Mouse (Mus musculus) erythroblast, embryonic 14.5 days (primary cell): ENCODE data around the gene Cd248.

Experiments
- GATA1 ChIP-seq: IDR thresholded peaks from 2 replicates; pipeline ENCODE4 v1.6.1; 2012; ENCODE audit warnings: low read length, inconsistent platforms, mixed read lengths
- TAL1 ChIP-seq: IDR thresholded peaks from 3 replicates; pipeline ENCODE4 v1.6.1; 2012; ENCODE audit warnings: low read length, inconsistent platforms, mixed read lengths

DNA sequence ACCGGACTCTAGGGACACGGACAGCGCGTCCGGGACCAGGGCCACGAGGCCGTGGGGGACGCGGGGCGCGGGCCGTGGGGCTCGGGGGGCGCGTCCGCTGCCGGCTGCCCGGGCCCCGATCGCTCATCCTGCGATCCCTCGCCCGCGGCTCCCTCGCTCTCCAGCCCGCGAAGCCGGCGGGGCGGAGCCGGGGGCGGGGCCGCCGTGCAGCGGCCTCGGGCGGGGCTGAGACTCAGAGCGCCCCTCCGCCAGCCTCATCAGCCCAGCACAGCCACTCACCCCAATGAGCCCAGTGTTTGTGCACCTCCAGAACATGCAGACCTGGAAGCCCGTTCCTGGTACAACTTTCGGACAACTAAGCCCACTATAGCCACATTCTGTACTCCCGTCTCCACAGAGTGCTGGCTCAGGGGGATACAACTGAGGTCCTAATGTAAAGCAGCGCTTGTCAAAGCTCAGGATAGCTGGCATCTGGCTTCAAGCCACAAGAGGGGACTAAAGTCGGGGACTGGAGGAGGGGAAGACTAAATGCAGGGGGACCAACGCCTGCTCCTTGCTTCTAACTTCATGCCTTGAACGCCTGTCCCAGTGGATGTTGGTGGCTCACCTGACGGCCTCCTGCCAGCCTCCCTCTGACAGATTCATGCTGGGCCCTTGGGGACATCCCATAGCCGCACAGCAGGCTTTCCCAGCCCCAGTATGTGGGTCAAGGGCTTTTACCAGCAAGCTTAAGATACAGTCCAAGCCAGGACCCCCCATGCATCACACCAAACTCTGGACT, 30.7 kb downstream of the Cd248 start, which contains the start of gene Cnih2:
- no peak for TF ChIP-seq GATA1
- TF ChIP-seq TAL1: no peak
